7 mouse cellular contexts compared by ENCODE assay signal in genomic region chr6:29517139-29517538, GRCm38 (mm10). TPM values are rescaled to one million over a fixed set of nuclear protein-coding genes. Genes with fewer than 3 reads are reported as not detected.
DNase-seq lines count a peak whose midpoint lies in the region; TF ChIP-seq lines count a peak whose summit lies in the region.

No protein-coding gene starts in this region.

- H3K27me3 ChIP-seq in small intestine, adult 2 months (ENCODE audit: control insufficient read depth, insufficient read depth, low read length) = no peaks in the 10 kb centered on the region

- H3K4me1 ChIP-seq in embryonic fibroblast, embryonic 13.5 days (ENCODE audit: control insufficient read depth, insufficient read depth, low read length) = no peaks in the 10 kb centered on the region
- peaks cover 2% of the 10 kb centered on the region; the same call in 1 of the 2 replicates for H3K4me1 ChIP-seq in small intestine, adult 2 months (ENCODE audit: control insufficient read depth, insufficient read depth, insufficient read length, low read length)

- no peak overlapping the region for H3K4me3 ChIP-seq in embryonic fibroblast, embryonic 13.5 days (ENCODE audit: insufficient read depth, low read length)
- no peak overlapping the region for H3K4me3 ChIP-seq in small intestine, adult 2 months (ENCODE audit: low read depth, low read length)

- H3K27ac ChIP-seq in embryonic fibroblast, embryonic 13.5 days (ENCODE audit: insufficient read depth, low read length) = no peak overlapping the region
- no peak overlapping the region for H3K27ac ChIP-seq in small intestine, adult 2 months (ENCODE audit: insufficient read depth, low read depth, low read length)

- 3% methylated on average over 5 of the region's 5 CpGs for WGBS in small intestine, adult 2 months

- peak; percentile 88; the same call in 1 of the 2 replicates for TF ChIP-seq CTCF in embryonic fibroblast, embryonic 13.5 days (IDR thresholded peaks at IDR 0.05; ENCODE audit: borderline replicate concordance, insufficient read depth, low read length)
- TF ChIP-seq CTCF in small intestine, adult 2 months (IDR thresholded peaks at IDR 0.05; ENCODE audit: extremely low read depth, insufficient read length, insufficient replicate concordance, low read depth, low read length) = peak; percentile 81; the same call in 1 of the 2 replicates

- peak; percentile 79 for DNase-seq in ES-CJ7 (ENCODE audit: low read depth, low spot score)
- peak; percentile 73 to 90 for DNase-seq in adrenal gland, adult (ENCODE audit: inconsistent age in 2 of 2, low spot score in 1 of 2)
- peak; percentile 38 for DNase-seq in heart, postnatal 25 days (ENCODE audit: low spot score)
- DNase-seq in layer of hippocampus, postnatal 14 days (ENCODE audit: low spot score in 2 of 2) = peak; percentile 46 to 63
- DNase-seq in lung, postnatal 4 days = peak; percentile 80 to 85

- intact Hi-C loops in heart, postnatal 25 days (cut with DNase I) = loop anchor here (1.0 kb wide), 1 partner anchor 132 kb away; no protein-coding TSS in a partner anchor

- no peak for TF ChIP-seq POLR2A in embryonic fibroblast, embryonic 13.5 days (IDR thresholded peaks at IDR 0.05; ENCODE audit: low read depth, low read length)
- TF ChIP-seq POLR2A in small intestine, adult 2 months (IDR thresholded peaks at IDR 0.05; ENCODE audit: low read depth, low read length) = no peak

- H3K36me3 ChIP-seq in small intestine, adult 2 months (ENCODE audit: control insufficient read depth, insufficient read depth, low read length) = no peaks in the 10 kb centered on the region

RNA-seq across cellular contexts. Expression of gene Irf5, which starts 9.3 kb away (rescaled TPM):
- 4.2 and 4.7 TPM in 2 replicates for polyA plus RNA-seq in embryonic fibroblast, embryonic 13.5 days (2011; ENCODE audit: insufficient read length, low read depth, missing spikeins)
- total RNA-seq in heart, postnatal 25 days (2021) = 1 to 10 TPM; 2.7 to 4.2 TPM
- 1 to 10 TPM; 3.5 to 3.7 TPM for total RNA-seq in layer of hippocampus, postnatal 14 days (2021)
- 11.9 and 14.9 TPM in 2 replicates for polyA plus RNA-seq in small intestine, adult 2 months (2012; rRNA removed)

RNA-seq across cellular contexts. Expression of gene Kcp, which starts 9.4 kb away (rescaled TPM):
- polyA plus RNA-seq in embryonic fibroblast, embryonic 13.5 days (2011; ENCODE audit: insufficient read length, low read depth, missing spikeins) = 5.1 and 7.1 TPM in 2 replicates
- 1 to 10 TPM; 4.4 to 4.6 TPM for total RNA-seq in heart, postnatal 25 days (2021)
- total RNA-seq in layer of hippocampus, postnatal 14 days (2021) = 1 to 10 TPM; 6.8 to 7.5 TPM
- 3.0 and 3.4 TPM in 2 replicates for polyA plus RNA-seq in small intestine, adult 2 months (2012; rRNA removed)

RNA-seq across cellular contexts. Expression of gene Atp6v1fnb, which starts 45.9 kb away (rescaled TPM):
- polyA plus RNA-seq in embryonic fibroblast, embryonic 13.5 days (2011; ENCODE audit: insufficient read length, low read depth, missing spikeins) = not detected in 2 replicates
- not detected for total RNA-seq in heart, postnatal 25 days (2021)
- under 1 TPM in 1 of 2 experiments, not detected in 1; 0.85 TPM for total RNA-seq in layer of hippocampus, postnatal 14 days (2021)
- polyA plus RNA-seq in small intestine, adult 2 months (2012; rRNA removed) = 0.20 and 0.22 TPM in 2 replicates

RNA-seq across cellular contexts. Expression of gene Atp6v1f, which starts 49.6 kb away (rescaled TPM):
- polyA plus RNA-seq in embryonic fibroblast, embryonic 13.5 days (2011; ENCODE audit: insufficient read length, low read depth, missing spikeins) = 131 and 136 TPM in 2 replicates
- 100 to 1,000 TPM in 1 of 2 experiments, 10 to 100 TPM in 1; 99.3 to 109 TPM for total RNA-seq in heart, postnatal 25 days (2021)
- 100 to 1,000 TPM; 234 to 240 TPM for total RNA-seq in layer of hippocampus, postnatal 14 days (2021)
- 108 and 205 TPM in 2 replicates for polyA plus RNA-seq in small intestine, adult 2 months (2012; rRNA removed)
